Mouse (Mus musculus): ENCODE results near the gene Cdca7l. TPM values are rescaled to one million over a fixed set of nuclear protein-coding genes. Genes with fewer than 3 reads are reported as not detected.

The Cdca7l gene
- polyA plus RNA-seq, 1 experiment from 2014 or later = 3.4 TPM

DNA sequence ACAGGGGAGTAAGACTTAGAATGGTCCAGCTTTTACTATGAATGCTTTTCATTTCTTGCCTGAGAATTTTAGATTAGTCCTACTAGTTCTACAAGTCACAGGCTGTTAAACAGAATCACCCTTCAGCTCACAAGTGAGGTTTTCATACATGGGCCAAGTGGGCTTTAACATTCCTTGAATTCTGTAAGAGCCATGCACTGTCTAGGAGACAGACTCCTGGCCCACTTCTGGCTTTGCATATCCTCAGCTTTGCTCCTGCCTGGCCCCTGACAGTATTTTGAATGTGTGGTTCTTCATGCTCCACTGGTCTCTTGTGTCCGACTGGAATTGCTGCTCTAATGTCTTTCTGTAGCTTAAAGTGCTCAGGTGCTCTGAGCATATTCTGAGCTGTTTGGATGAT is 20.7 kb upstream of the Cdca7l start:
- H3K4me2 ChIP-seq = no peak overlapping the region
- no peak overlapping the region for H3K4me3 ChIP-seq
- H3K4me1 ChIP-seq = peaks cover 4% of the 10 kb centered on the region; the same call in 1 of the 2 replicates
- no peaks in the 10 kb centered on the region for H3K36me3 ChIP-seq (replicated peaks)
- no peaks in the 10 kb centered on the region for H3K9me3 ChIP-seq
- no peak overlapping the region for H3K9ac ChIP-seq
- H3K27ac ChIP-seq = no peak overlapping the region
- peaks cover 6% of the 10 kb centered on the region; the same call in 1 of the 2 replicates for H3K27me3 ChIP-seq (replicated peaks)
- ATAC-seq (replicated peaks) = no peak
- 20% methylated on average over 1 of the region's 1 CpGs for WGBS

- Histone ChIP-seq H3K27me3 (replicated peaks) (peaks cover 7% of the 10 kb centered on the region; the same call in 1 of the 2 replicates), H3K9ac (no peak overlapping the region), H3K27ac (no peak overlapping the region), H3K4me3 (no peak overlapping the region), H3K4me2 (no peak overlapping the region), H3K9me3 (no peaks in the 10 kb centered on the region), H3K4me1 (peaks cover 12% of the 10 kb centered on the region; the same call in 1 of the 2 replicates), H3K36me3 (replicated peaks) (no peaks in the 10 kb centered on the region)
- no peak for ATAC-seq (replicated peaks)
- 19% methylated on average over 6 of the region's 6 CpGs for WGBS
These were observed 17.5 kb upstream of the Cdca7l start for GRCm38 (mm10) chr12:117786621-117787020.

DNA sequence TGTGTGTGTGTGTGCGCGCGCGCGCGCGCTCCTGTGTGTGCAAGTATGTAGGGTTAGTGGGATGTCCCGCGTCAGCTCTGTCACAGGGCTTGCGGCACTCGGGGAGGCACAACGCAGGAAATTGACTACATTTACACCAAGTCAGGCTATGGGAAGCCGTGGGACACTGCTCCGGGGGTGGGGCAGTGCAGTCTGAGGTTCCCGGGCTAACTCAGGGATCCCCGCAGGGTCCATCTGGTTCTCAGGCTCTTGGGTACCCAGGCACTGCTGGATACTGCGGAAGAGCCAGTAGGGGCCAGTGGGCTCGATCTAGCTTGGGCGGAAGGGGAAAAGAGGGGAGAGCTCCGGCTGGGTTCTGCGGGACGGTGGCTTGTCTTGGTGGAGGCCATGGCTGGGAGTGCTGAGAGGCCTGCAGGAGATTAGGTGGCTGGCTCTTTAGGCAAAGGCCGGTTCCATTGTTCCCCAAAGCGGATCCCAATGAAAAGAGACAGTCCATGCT is 15.5 kb upstream of the Cdca7l start:
- Histone ChIP-seq H3K4me3 (peak overlapping the region; percentile 22), H3K9me3 (no peaks in the 10 kb centered on the region), H3K4me2 (peak overlapping the region; percentile 52), H3K27ac (no peak overlapping the region), H3K36me3 (replicated peaks) (no peaks in the 10 kb centered on the region), H3K27me3 (replicated peaks) (0 out of 2 replicates have a peak, but pooled peaks cover 6% of the 10 kb centered on the region), H3K4me1 (peaks cover 12% of the 10 kb centered on the region; the same call in 1 of the 2 replicates), H3K9ac (no peak overlapping the region)
- 7% methylated on average over 24 of the region's 24 CpGs for WGBS
- ATAC-seq (replicated peaks) = peak; percentile 48; the same call in 1 of the 2 replicates

- Histone ChIP-seq H3K4me2 (peak overlapping the region; percentile 52; the same call in 1 of the 2 replicates), H3K4me3 (no peak overlapping the region), H3K9ac (no peak overlapping the region), H3K4me1 (peaks cover 12% of the 10 kb centered on the region; the same call in 1 of the 2 replicates), H3K27ac (no peak overlapping the region), H3K9me3 (no peaks in the 10 kb centered on the region), H3K36me3 (replicated peaks) (no peaks in the 10 kb centered on the region), H3K27me3 (replicated peaks) (0 out of 2 replicates have a peak, but pooled peaks cover 6% of the 10 kb centered on the region)
- no peak for ATAC-seq (replicated peaks)
- WGBS = 12% methylated on average over 7 of the region's 7 CpGs
These were observed 15.1 kb upstream of the Cdca7l start for GRCm38 (mm10) chr12:117789017-117789416.

- Histone ChIP-seq H3K9me3 (no peaks in the 10 kb centered on the region), H3K27me3 (replicated peaks) (0 out of 2 replicates have a peak, but pooled peaks cover 3% of the 10 kb centered on the region), H3K9ac (no peak overlapping the region), H3K4me2 (no peak overlapping the region), H3K27ac (no peak overlapping the region), H3K4me3 (no peak overlapping the region), H3K36me3 (replicated peaks) (no peaks in the 10 kb centered on the region), H3K4me1 (no peaks in the 10 kb centered on the region)
- ATAC-seq (replicated peaks) = 0 out of 2 replicates have a peak, but pooled peaks have one; percentile 60
- WGBS = 57% methylated on average over 4 of the region's 4 CpGs
These were observed 8.8 kb upstream of the Cdca7l start for GRCm38 (mm10) chr12:117795303-117795702.

- Histone ChIP-seq H3K27me3 (replicated peaks) (peaks cover 13% of the 10 kb centered on the region), H3K36me3 (replicated peaks) (no peaks in the 10 kb centered on the region), H3K4me1 (peaks cover 46% of the 10 kb centered on the region), H3K4me2 (peak overlapping the region; percentile 41), H3K9ac (no peak overlapping the region), H3K4me3 (no peak overlapping the region; the same call in 1 of the 2 replicates), H3K9me3 (no peaks in the 10 kb centered on the region), H3K27ac (no peak overlapping the region)
- no peak for ATAC-seq (replicated peaks)
- 64% methylated on average over 4 of the region's 4 CpGs for WGBS
These were observed 1.5 kb downstream of the Cdca7l start for GRCm38 (mm10) chr12:117805576-117805975.

DNA sequence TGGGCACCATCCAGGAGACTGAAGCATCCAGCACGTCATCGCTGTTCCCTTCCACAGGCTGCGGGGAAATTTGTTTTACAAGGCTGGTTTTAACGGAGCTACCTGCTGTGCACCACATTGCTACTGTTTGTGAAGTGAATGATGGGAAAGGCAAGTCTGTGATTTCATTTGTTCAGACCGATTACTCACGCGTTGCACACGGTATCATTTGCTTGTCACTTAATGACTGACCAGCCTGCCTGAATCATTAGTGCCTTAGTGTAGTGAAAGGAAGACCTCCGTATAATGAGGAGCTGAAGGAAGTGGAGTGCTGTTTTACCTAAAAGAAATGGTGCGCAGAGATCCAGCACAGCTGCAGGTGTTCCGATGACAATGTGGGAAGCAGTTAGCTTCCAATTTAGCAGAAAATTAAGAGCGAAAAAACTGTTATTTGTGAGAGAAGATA is 1.9 kb downstream of the Cdca7l start:
- H3K36me3 ChIP-seq (replicated peaks) = no peaks in the 10 kb centered on the region
- peaks cover 46% of the 10 kb centered on the region for H3K4me1 ChIP-seq
- peak overlapping the region; percentile 41 for H3K4me2 ChIP-seq
- H3K27me3 ChIP-seq (replicated peaks) = peaks cover 13% of the 10 kb centered on the region
- 34% methylated on average over 12 of the region's 12 CpGs for WGBS
- ATAC-seq (replicated peaks) = no peak
- H3K4me3 ChIP-seq = peak overlapping the region; percentile 11
- no peaks in the 10 kb centered on the region for H3K9me3 ChIP-seq
- H3K27ac ChIP-seq = no peak overlapping the region
- 0 out of 2 replicates have a peak overlapping the region, but pooled peaks have one; percentile 14 for H3K9ac ChIP-seq

DNA sequence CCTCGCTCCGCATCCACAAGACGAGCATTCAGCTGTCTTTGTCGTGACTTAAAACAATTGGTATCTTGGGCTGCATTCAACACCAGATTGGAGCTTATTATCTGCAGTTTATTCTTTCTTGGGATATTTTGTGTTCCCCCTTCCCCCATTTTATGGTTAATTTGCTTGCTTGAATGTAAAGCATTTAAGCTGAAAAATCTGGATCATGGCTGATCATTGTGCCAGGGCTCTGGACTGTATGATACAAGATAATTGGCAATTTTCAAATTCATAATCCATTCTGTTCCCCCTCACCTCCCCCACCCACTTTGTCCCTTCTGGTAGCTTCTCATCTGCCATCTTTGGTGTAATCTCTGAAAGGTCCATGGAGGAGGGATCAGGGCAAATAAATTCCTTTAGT is 2.4 kb downstream of the Cdca7l start:
- Histone ChIP-seq H3K4me3 (peak overlapping the region; percentile 11), H3K27ac (no peak overlapping the region)
- WGBS = 44% methylated on average over 4 of the region's 4 CpGs

DNA sequence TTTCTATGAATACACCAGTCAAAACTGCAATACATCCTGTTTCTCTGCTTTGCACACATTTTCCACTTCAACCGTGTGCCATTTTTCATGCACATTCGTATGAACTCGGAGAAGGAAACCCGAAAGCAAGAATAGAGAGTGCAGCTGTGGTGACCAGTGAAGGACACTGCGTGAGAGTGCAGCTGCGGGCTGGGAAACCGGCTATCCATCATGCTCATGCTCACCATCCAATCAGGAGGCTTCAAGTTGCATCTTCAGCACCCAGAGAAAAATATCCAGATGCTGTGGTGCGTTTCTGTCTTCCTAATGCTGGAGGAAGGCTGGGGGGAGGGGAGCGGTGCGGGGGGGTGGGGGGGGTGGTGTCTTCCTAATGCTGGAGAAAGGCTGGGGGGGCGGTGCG is 3.5 kb downstream of the Cdca7l start:
- Histone ChIP-seq H3K36me3 (replicated peaks) (no peaks in the 10 kb centered on the region), H3K9ac (no peak overlapping the region), H3K4me3 (peak overlapping the region; percentile 19), H3K4me1 (peaks cover 46% of the 10 kb centered on the region), H3K27me3 (replicated peaks) (peaks cover 20% of the 10 kb centered on the region), H3K4me2 (peak overlapping the region; percentile 48), H3K27ac (no peak overlapping the region), H3K9me3 (no peaks in the 10 kb centered on the region)
- peak; percentile 41; the same call in 1 of the 2 replicates for ATAC-seq (replicated peaks)
- 25% methylated on average over 10 of the region's 12 CpGs for WGBS

More for the DNA sequence above, 2.4 kb downstream of the Cdca7l start:
- no peaks in the 10 kb centered on the region for H3K9me3 ChIP-seq
- 0 out of 2 replicates have a peak overlapping the region, but pooled peaks have one; percentile 14 for H3K9ac ChIP-seq
- peaks cover 46% of the 10 kb centered on the region for H3K4me1 ChIP-seq
- peak overlapping the region; percentile 41 for H3K4me2 ChIP-seq
- no peaks in the 10 kb centered on the region for H3K36me3 ChIP-seq (replicated peaks)
- peaks cover 16% of the 10 kb centered on the region for H3K27me3 ChIP-seq (replicated peaks)
- ATAC-seq (replicated peaks) = no peak

DNA sequence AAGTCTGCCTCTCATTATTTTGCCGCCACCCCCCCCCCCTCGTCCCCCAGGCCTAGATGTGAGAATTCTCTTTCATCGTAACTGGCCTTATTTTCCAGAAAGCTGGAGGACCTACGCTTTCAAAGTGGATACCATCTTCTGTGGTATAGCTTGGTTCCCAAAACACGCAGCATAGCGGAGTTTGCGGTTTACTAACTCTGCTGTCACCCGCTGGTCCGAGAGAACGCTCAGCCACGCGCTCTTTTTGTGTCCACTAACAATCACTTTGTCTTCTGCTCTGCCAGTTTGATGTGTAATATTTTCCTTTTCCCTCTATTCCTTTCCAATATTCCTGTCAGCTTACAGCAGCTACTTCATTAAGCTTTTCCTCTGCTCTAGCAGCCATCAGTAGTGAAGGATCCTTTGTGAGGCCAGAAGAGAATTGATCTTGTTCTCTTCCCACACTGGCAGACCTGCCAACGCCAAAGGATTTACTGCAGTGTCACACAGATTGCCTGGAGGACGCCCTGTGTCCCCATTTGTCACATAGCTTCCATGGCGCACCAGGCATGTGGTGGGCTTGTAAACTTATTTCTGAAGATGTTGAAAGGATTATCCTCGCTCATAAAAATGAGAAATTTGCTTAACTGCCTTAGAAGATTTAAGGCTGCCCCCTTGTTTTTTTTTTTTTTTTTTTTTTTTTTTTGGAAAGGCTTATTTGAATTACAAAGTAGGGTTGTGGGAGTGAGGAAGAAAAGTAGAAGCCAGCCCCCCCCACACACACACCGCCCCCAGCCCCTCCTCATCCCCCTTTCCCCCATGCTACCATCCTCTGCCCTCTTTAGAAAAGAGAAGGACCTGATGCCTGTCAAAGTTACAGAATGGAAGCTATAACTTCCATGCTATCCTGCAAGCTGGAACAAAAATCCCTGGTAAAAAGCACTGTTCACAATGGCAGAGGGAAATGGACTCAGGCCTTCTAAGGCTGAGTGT is 4.6 kb downstream of the Cdca7l start:
- Histone ChIP-seq H3K9ac (no peak overlapping the region), H3K4me3 (peak overlapping the region; percentile 20), H3K27me3 (replicated peaks) (peaks cover 24% of the 10 kb centered on the region), H3K4me2 (peak overlapping the region; percentile 48), H3K36me3 (replicated peaks) (no peaks in the 10 kb centered on the region), H3K27ac (peak overlapping the region; percentile 24), H3K9me3 (no peaks in the 10 kb centered on the region), H3K4me1 (peaks cover 46% of the 10 kb centered on the region)
- 18% methylated on average over 17 of the region's 17 CpGs for WGBS
- peak; percentile 43 for ATAC-seq (replicated peaks)

- 16% methylated on average over 10 of the region's 10 CpGs for WGBS
- H3K9ac ChIP-seq = no peak overlapping the region
- peaks cover 24% of the 10 kb centered on the region for H3K27me3 ChIP-seq (replicated peaks)
- H3K9me3 ChIP-seq = no peaks in the 10 kb centered on the region
- H3K4me2 ChIP-seq = peak overlapping the region; percentile 14
- peaks cover 46% of the 10 kb centered on the region for H3K4me1 ChIP-seq
- no peak overlapping the region for H3K4me3 ChIP-seq
- 0 out of 2 replicates have a peak overlapping the region, but pooled peaks have one; percentile 13 for H3K27ac ChIP-seq
- peak; percentile 45 for ATAC-seq (replicated peaks)
- H3K36me3 ChIP-seq (replicated peaks) = no peaks in the 10 kb centered on the region
These were observed 5.4 kb downstream of the Cdca7l start for GRCm38 (mm10) chr12:117809327-117810017.

All from midbrain, embryonic 15.5 days (tissue).